In the genomic region with DNA sequence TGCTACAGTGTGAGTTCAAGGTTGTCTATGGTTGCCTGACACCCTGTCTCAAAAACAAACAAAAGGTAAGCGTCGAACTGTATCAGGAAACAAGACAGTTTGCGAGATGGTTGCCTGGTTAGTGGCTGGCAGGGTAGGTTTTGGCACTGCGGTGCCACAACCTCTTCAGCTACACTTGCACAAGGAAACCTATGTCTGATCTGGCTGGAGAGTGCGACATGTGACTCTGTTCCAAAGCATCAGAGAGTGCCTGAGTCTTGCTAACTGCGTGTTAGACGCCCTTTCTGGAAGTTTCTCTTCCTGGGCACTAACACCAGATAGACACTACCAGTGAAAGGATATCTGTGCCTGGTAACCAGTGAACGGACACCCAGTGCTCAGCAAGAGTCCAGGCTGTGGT, we compare ENCODE assay signal across 18 mouse cellular contexts.
DNase-seq lines count a peak whose midpoint lies in the region; ATAC-seq and TF ChIP-seq lines count a peak whose summit lies in the region.
"Had no signal": no experiment of that assay in that cellular context is flagged by ENCODE, and none has a peak within 500 bp of the region (broad histone marks: within the 10 kb centered on the region; RNA-seq: fewer than 3 reads in every experiment).

No protein-coding gene starts in this region.

- H3K27me3 ChIP-seq in kidney, postnatal 0 days (ENCODE audit: insufficient read depth, low read length) = no peaks in the 10 kb centered on the region
- H3K27me3 ChIP-seq in embryonic facial prominence, embryonic 15.5 days = no peaks in the 10 kb centered on the region
- H3K27me3 ChIP-seq in lung, embryonic 16.5 days (ENCODE audit: control insufficient read depth, insufficient read depth, low read depth, low read length) = no peaks in the 10 kb centered on the region
- H3K27me3 ChIP-seq in stomach, embryonic 16.5 days (ENCODE audit: control insufficient read depth, insufficient read depth, low read length) = no peaks in the 10 kb centered on the region
- H3K27me3 ChIP-seq: limb, embryonic 13.5 days had no signal

- 0 out of 2 replicates have a peak, but pooled peaks cover 4% of the 10 kb centered on the region for H3K4me1 ChIP-seq in kidney, postnatal 0 days (replicated peaks; ENCODE audit: insufficient read depth, low read length)
- peaks cover 6% of the 10 kb centered on the region; the same call in 1 of the 2 replicates for H3K4me1 ChIP-seq in embryonic facial prominence, embryonic 15.5 days
- peaks cover 3% of the 10 kb centered on the region; the same call in 1 of the 2 replicates for H3K4me1 ChIP-seq in lung, embryonic 16.5 days (replicated peaks; ENCODE audit: control insufficient read depth, insufficient read depth, low read length)
- H3K4me1 ChIP-seq in stomach, embryonic 16.5 days (ENCODE audit: control insufficient read depth, insufficient read depth, low read length) = peaks cover 5% of the 10 kb centered on the region; the same call in 1 of the 2 replicates

- DNase-seq in kidney, postnatal 0 days (ENCODE audit: low spot score) = no peak
- DNase-seq in kidney, adult 11 months = no peak
- DNase-seq in heart, postnatal 4 days = no peak
- DNase-seq in adrenal gland, adult 2 months = no peak
- DNase-seq: adrenal gland, adult 8-10 months; cerebellum, adult 2 months; forebrain, postnatal 0 days; heart, postnatal 10 days; liver, postnatal 0 days; right cerebral cortex, adult 18-20 months; thymus, adult 18-20 months had no signal

- no peak for TF ChIP-seq CTCF in kidney, postnatal 0 days (IDR thresholded peaks at IDR 0.05; ENCODE audit: low read depth)

- H3K27ac ChIP-seq in kidney, postnatal 0 days = peak overlapping the region; percentile 75
- peak overlapping the region; percentile 87 for H3K27ac ChIP-seq in embryonic facial prominence, embryonic 15.5 days (replicated peaks)
- peak overlapping the region; percentile 96 for H3K27ac ChIP-seq in lung, embryonic 16.5 days (ENCODE audit: low read length)
- H3K27ac ChIP-seq in stomach, embryonic 16.5 days (ENCODE audit: low read length) = peak overlapping the region; percentile 97
- H3K27ac ChIP-seq: midbrain, embryonic 12.5 days had no signal

- no peak overlapping the region for H3K4me3 ChIP-seq in kidney, postnatal 0 days (replicated peaks; ENCODE audit: low read depth, low read length)
- H3K4me3 ChIP-seq in embryonic facial prominence, embryonic 15.5 days (replicated peaks) = no peak overlapping the region
- H3K4me3 ChIP-seq in lung, embryonic 16.5 days (ENCODE audit: low read length) = no peak overlapping the region
- no peak overlapping the region for H3K4me3 ChIP-seq in stomach, embryonic 16.5 days (replicated peaks; ENCODE audit: low read length)
- H3K4me3 ChIP-seq: limb, embryonic 13.5 days; midbrain, embryonic 12.5 days; myocyte had no signal

- no peaks in the 10 kb centered on the region for H3K36me3 ChIP-seq in kidney, postnatal 0 days (ENCODE audit: insufficient read depth, low read length)
- no peaks in the 10 kb centered on the region for H3K36me3 ChIP-seq in embryonic facial prominence, embryonic 15.5 days
- H3K36me3 ChIP-seq in lung, embryonic 16.5 days (ENCODE audit: control insufficient read depth, insufficient read depth, low read length) = no peaks in the 10 kb centered on the region
- H3K36me3 ChIP-seq in stomach, embryonic 16.5 days (ENCODE audit: control insufficient read depth, insufficient read depth, low read length) = no peaks in the 10 kb centered on the region
- H3K36me3 ChIP-seq: limb, embryonic 13.5 days; midbrain, embryonic 12.5 days had no signal

- no peak overlapping the region for H3K9ac ChIP-seq in kidney, postnatal 0 days (ENCODE audit: low read depth, low read length)
- no peak overlapping the region for H3K9ac ChIP-seq in embryonic facial prominence, embryonic 15.5 days
- no peak overlapping the region for H3K9ac ChIP-seq in lung, embryonic 16.5 days (ENCODE audit: low read length)
- peak overlapping the region; percentile 29 for H3K9ac ChIP-seq in stomach, embryonic 16.5 days (ENCODE audit: low read length)
- H3K9ac ChIP-seq: forebrain, postnatal 0 days; limb, embryonic 13.5 days; liver, postnatal 0 days; midbrain, embryonic 12.5 days had no signal

- 69% methylated on average over 8 of the region's 8 CpGs for WGBS in kidney, postnatal 0 days
- WGBS in embryonic facial prominence, embryonic 15.5 days = 84% methylated on average over 8 of the region's 8 CpGs
- 57% methylated on average over 8 of the region's 8 CpGs for WGBS in lung, embryonic 16.5 days
- 75% methylated on average over 8 of the region's 8 CpGs for WGBS in stomach, embryonic 16.5 days

- no peak for ATAC-seq in kidney, postnatal 0 days (replicated peaks; ENCODE audit: low FRiP score, low read depth)
- no peak for ATAC-seq in embryonic facial prominence, embryonic 15.5 days (ENCODE audit: insufficient number of reproducible peaks, low FRiP score, low TSS enrichment, low read depth)
- peak; percentile 39; the same call in 1 of the 2 replicates for ATAC-seq in lung, embryonic 16.5 days (ENCODE audit: low read depth)
- ATAC-seq in stomach, embryonic 16.5 days (ENCODE audit: insufficient read depth, low FRiP score) = no peak
- ATAC-seq: forebrain, postnatal 0 days; hindbrain, embryonic 16.5 days; liver, postnatal 0 days had no signal

- H3K9me3 ChIP-seq in kidney, postnatal 0 days (replicated peaks; ENCODE audit: low read length) = no peaks in the 10 kb centered on the region
- no peaks in the 10 kb centered on the region for H3K9me3 ChIP-seq in embryonic facial prominence, embryonic 15.5 days (replicated peaks)
- no peaks in the 10 kb centered on the region for H3K9me3 ChIP-seq in lung, embryonic 16.5 days (ENCODE audit: control insufficient read depth, low read length)
- no peaks in the 10 kb centered on the region for H3K9me3 ChIP-seq in stomach, embryonic 16.5 days (replicated peaks; ENCODE audit: control insufficient read depth, low read length)
- H3K9me3 ChIP-seq: limb, embryonic 13.5 days; midbrain, embryonic 12.5 days had no signal

- H3K4me2 ChIP-seq in kidney, postnatal 0 days (ENCODE audit: low read length) = no peak overlapping the region
- no peak overlapping the region for H3K4me2 ChIP-seq in embryonic facial prominence, embryonic 15.5 days (replicated peaks)
- peak overlapping the region; percentile 44 for H3K4me2 ChIP-seq in lung, embryonic 16.5 days (ENCODE audit: low read depth, low read length)
- H3K4me2 ChIP-seq in stomach, embryonic 16.5 days (ENCODE audit: low read depth, low read length) = peak overlapping the region; percentile 20; the same call in 1 of the 2 replicates
- H3K4me2 ChIP-seq: limb, embryonic 13.5 days; midbrain, embryonic 12.5 days had no signal

Comparison
In these comparisons a context has a peak if more than half of its experiments do, and no peak if none do; other contexts are left out.
1. H3K4me2 ChIP-seq: peak in lung, embryonic 16.5 days (single experiment) and stomach, embryonic 16.5 days (single experiment); none in kidney, postnatal 0 days (single experiment) and embryonic facial prominence, embryonic 15.5 days (single experiment).
2. Peak in every context shown above with its lines, with median percentiles within 50 percentile points of each other: H3K27ac ChIP-seq.